Mouse (Mus musculus): ENCODE data around the gene Srrm4.

DNA sequence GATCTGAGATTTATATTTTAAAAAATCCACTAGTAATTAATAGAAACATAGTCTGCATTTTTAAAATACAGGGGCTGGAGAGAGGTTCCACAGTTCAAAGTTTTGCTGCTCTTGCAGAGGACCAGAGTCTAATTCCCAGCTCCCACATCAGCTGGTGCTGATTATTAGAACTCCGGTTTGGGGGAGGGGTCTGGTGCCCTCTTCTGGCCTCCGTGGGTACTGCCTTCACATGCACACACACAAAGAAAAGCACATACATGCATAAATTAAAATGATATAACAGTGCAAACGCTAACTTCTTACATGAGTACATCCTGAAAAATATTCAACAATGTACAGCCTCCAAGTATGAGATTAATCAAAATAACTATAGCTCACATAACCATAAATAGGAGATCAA lies 50.5 kb downstream of the Srrm4 start:
- TF ChIP-seq USF2 (IDR thresholded peaks at IDR 0.05; ENCODE audit: borderline replicate concordance in 1 of 2, insufficient read depth in 1 of 2, low read depth in 1 of 2, low read length in 2 of 2), result no peak
- no peak for TF ChIP-seq GATA1 (IDR thresholded peaks at IDR 0.05; ENCODE audit: low read depth, low read length)
- no peak for TF ChIP-seq MAX (IDR thresholded peaks at IDR 0.05; ENCODE audit: low read length)
- TF ChIP-seq CTCF (IDR thresholded peaks at IDR 0.05 in 2 of 3, conservative IDR thresholded peaks at IDR 0.05 in 1 of 3; ENCODE audit: control insufficient read depth in 1 of 3, insufficient read depth in 1 of 3, low read depth in 2 of 3, low read length in 3 of 3, poor library complexity in 1 of 3, severe bottlenecking in 1 of 3), result peak; percentile 24 to 57 (median 31); a peak in 5 of 6 replicates
- no peak for TF ChIP-seq TAL1 (IDR thresholded peaks at IDR 0.05; ENCODE audit: low read length)
- TF ChIP-seq ZC3H11A (IDR thresholded peaks at IDR 0.05; ENCODE audit: low read depth, low read length), result no peak
- no peak for TF ChIP-seq EP300 (IDR thresholded peaks at IDR 0.05; ENCODE audit: low read depth in 1 of 2, low read length in 2 of 2)
- no peak for TF ChIP-seq POLR2AphosphoS5 (IDR thresholded peaks at IDR 0.05; ENCODE audit: borderline replicate concordance, low read depth, low read length)
- no peak for TF ChIP-seq POLR2A (IDR thresholded peaks at IDR 0.05; ENCODE audit: control insufficient read depth in 1 of 2, insufficient read depth in 1 of 2, low read depth in 1 of 2, low read length in 2 of 2, poor library complexity in 1 of 2)
- no peak for TF ChIP-seq CHD1 (IDR thresholded peaks at IDR 0.05; ENCODE audit: low read depth, low read length)

Measured in MEL (cell line).